Mouse (Mus musculus): Measurements from ENCODE around the gene Ltv1. TPM values are rescaled to one million over a fixed set of nuclear protein-coding genes. Genes with fewer than 3 reads are reported as not detected.
A peak's percentile ranks its signal among the peaks of the same experiment; 100 is the strongest.

Ltv1 gene
- polyA plus RNA-seq, 1 experiment from 2014 or later = 75.6 TPM

DNA sequence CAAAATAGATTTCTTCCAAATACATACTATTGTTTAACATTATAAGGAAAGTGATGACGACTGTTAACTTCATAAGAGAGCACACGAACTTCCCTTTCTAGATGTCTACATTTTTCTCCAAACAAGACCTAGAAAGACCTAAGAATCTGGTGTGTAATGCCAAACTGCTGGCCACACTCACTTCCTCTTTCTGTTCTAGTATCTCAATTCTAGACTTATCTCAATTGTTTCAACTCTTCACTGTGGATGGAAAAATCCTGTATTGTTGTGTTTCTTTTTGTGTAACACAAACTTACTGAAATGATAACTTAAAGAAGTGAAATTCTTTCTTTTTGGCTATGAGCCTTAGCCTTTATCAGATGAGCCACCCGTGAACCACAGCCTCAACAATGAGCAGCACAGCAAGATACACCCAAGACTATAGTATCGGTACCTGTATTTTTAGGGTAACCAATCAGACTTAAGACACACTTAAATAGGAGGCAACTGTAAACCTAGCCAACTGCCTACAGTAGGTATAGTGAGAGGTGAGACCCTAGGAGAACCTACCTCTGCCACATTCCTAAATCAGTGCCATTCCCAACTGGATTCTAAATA, 8.7 kb downstream of the Ltv1 start:
- no peaks in the 10 kb centered on the region for H3K9me3 ChIP-seq (ENCODE audit: control insufficient read depth, low read depth, low read length)
- peaks cover 57% of the 10 kb centered on the region for H3K36me3 ChIP-seq (ENCODE audit: control insufficient read depth, insufficient read depth, low read length)
- no peaks in the 10 kb centered on the region for H3K4me1 ChIP-seq (ENCODE audit: control insufficient read depth, insufficient read depth, low read length)
- H3K27me3 ChIP-seq (ENCODE audit: control insufficient read depth, insufficient read depth, low read length) = no peaks in the 10 kb centered on the region
- H3K4me2 ChIP-seq (replicated peaks; ENCODE audit: low read depth, low read length) = no peak overlapping the region
- ATAC-seq (ENCODE audit: insufficient number of reproducible peaks, insufficient read depth, low FRiP score, low read depth) = no peak
- H3K4me3 ChIP-seq (ENCODE audit: low read depth, low read length) = no peak overlapping the region
- 88% methylated on average over 4 of the region's 4 CpGs for WGBS
- H3K27ac ChIP-seq (ENCODE audit: low read length) = no peak overlapping the region
- H3K9ac ChIP-seq (replicated peaks; ENCODE audit: low read depth, low read length) = no peak overlapping the region

DNA sequence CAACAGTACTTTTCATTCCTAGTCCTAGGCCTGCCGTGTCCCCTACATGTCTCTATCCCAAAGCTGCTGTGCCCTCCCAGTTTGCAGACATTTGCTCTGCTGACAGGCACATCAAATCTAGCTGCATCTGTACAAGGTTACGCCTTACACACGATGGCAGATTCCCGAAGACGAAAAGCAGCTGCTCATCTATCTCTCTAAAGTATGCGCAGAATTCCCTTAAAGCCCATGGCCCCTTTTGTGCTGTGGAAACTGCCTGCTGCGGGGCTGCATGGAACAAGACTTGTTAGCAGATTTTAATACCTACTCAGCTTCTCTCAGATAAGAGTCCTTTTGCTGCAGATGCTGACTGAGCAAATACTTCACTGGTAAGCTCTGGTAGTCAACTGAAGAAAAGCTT, 12.8 kb downstream of the Ltv1 start:
- peaks cover 52% of the 10 kb centered on the region for H3K36me3 ChIP-seq (ENCODE audit: control insufficient read depth, insufficient read depth, low read length)
- H3K4me1 ChIP-seq (ENCODE audit: control insufficient read depth, insufficient read depth, low read length) = 0 out of 2 replicates have a peak, but pooled peaks cover 3% of the 10 kb centered on the region
- no peak overlapping the region for H3K4me3 ChIP-seq (ENCODE audit: low read depth, low read length)
- peak overlapping the region; percentile 55; the same call in 1 of the 2 replicates for H3K27ac ChIP-seq (ENCODE audit: low read length)
- H3K4me2 ChIP-seq (replicated peaks; ENCODE audit: low read depth, low read length) = no peak overlapping the region
- ATAC-seq (ENCODE audit: insufficient number of reproducible peaks, insufficient read depth, low FRiP score, low read depth) = no peak
- no peaks in the 10 kb centered on the region for H3K9me3 ChIP-seq (ENCODE audit: control insufficient read depth, low read depth, low read length)
- no peaks in the 10 kb centered on the region for H3K27me3 ChIP-seq (ENCODE audit: control insufficient read depth, insufficient read depth, low read length)
- H3K9ac ChIP-seq (replicated peaks; ENCODE audit: low read depth, low read length) = no peak overlapping the region
- 64% methylated on average over 7 of the region's 7 CpGs for WGBS

DNA sequence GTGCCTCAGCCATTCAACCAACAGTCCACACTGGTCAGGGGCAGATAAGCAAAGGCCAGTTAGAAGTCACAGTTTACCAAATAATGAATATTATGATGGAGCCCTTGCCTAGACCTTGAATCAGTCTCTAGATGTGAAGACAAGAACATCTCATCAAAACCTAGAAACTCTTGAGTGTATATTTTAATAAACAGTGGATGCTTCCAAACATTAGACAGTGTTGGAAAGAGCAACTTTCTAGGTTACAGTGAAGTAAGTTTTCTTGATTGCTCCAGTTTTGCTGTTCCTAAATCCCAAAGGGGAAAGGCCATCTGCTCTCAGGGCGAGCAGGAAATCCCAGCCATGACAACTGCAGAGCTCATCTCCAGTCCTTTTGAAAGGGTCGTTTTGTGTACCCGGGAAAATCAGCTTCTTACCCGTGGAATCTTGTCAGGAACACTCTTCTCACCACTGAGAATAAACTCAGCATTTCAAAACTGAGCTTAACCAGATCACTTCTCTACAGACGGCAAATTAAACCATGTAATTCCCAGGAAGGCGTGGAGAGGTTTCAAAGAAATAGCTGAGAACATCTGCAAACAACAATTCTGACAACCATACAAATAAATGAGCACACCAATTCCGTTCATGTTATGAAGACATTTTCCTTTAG, 14.9 kb downstream of the Ltv1 start, which contains the start of gene Zc2hc1b:
TSS of gene Zc2hc1b (minus strand) at position 51 of the 652 bp plus-strand sequence.
- WGBS = 55% methylated on average over 7 of the region's 7 CpGs
- peaks cover 46% of the 10 kb centered on the region for H3K36me3 ChIP-seq (ENCODE audit: control insufficient read depth, insufficient read depth, low read length)

DNA sequence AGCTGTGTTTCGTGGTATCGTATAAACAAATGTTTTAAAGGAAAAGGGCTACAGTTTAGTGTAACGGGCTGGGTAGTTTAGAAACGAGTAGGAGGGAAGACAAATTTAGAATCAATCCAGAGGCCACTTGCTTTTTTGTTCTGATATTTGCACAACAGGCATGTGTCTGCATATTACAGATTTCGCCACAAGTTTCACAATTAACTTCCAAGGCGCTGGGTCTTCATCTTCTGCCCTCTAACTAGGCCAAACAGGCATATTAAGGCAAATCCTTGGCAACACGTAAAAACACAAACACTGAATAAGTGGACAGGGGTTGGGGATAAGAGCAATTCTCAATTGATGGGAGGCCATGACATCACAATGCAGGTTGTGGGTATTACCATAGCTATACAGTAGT, 17.1 kb downstream of the Ltv1 start:
- Histone ChIP-seq H3K9ac (replicated peaks; ENCODE audit: low read depth, low read length) (no peak overlapping the region), H3K27ac (ENCODE audit: low read length) (no peak overlapping the region), H3K36me3 (ENCODE audit: control insufficient read depth, insufficient read depth, low read length) (peaks cover 32% of the 10 kb centered on the region), H3K27me3 (ENCODE audit: control insufficient read depth, insufficient read depth, low read length) (no peaks in the 10 kb centered on the region), H3K9me3 (ENCODE audit: control insufficient read depth, low read depth, low read length) (no peaks in the 10 kb centered on the region), H3K4me1 (ENCODE audit: control insufficient read depth, insufficient read depth, low read length) (peaks cover 20% of the 10 kb centered on the region), H3K4me3 (ENCODE audit: low read depth, low read length) (no peak overlapping the region), H3K4me2 (replicated peaks; ENCODE audit: low read depth, low read length) (no peak overlapping the region)
- no peak for ATAC-seq (ENCODE audit: insufficient number of reproducible peaks, insufficient read depth, low FRiP score, low read depth)
- WGBS = 71% methylated on average over 7 of the region's 7 CpGs

More for the DNA sequence above, 14.9 kb downstream of the Ltv1 start, which contains the start of gene Zc2hc1b:
- H3K4me2 ChIP-seq (replicated peaks; ENCODE audit: low read depth, low read length) = no peak within 1 kb of the TSS
- H3K9me3 ChIP-seq (ENCODE audit: control insufficient read depth, low read depth, low read length) = no peaks in the 10 kb centered on the region
- peaks cover 6% of the 10 kb centered on the region; the same call in 1 of the 2 replicates for H3K4me1 ChIP-seq (ENCODE audit: control insufficient read depth, insufficient read depth, low read length)
- H3K9ac ChIP-seq (replicated peaks; ENCODE audit: low read depth, low read length) = no peak within 1 kb of the TSS
- ATAC-seq (ENCODE audit: insufficient number of reproducible peaks, insufficient read depth, low FRiP score, low read depth) = no peak
- no peak within 1 kb of the TSS for H3K4me3 ChIP-seq (ENCODE audit: low read depth, low read length)
- H3K27ac ChIP-seq (ENCODE audit: low read length) = peak within 1 kb of the TSS; percentile 63
- no peaks in the 10 kb centered on the region for H3K27me3 ChIP-seq (ENCODE audit: control insufficient read depth, insufficient read depth, low read length)

DNA sequence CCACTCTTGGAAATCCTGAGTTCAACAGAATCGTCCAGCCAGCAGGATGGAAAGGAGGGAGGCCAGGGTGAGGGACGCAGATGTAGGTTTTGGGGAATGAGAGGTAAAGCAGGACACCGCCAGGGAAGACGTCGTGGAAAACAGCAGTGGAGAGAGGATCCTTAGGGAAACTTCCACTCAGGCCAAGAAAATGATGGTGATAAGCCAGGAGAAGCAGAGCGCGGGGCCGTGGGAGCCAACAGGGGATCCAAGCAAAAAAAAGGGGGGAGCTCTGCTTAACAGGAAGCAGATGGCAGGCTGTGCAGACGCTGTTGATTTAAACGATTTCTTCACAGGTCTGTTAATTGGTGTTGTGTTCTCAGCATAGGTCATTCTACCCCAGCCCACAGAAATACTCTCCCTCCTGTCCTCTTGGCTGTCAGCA, 20.2 kb downstream of the Ltv1 start:
- no peaks in the 10 kb centered on the region for H3K27me3 ChIP-seq (ENCODE audit: control insufficient read depth, insufficient read depth, low read length)
- peak overlapping the region; percentile 75 for H3K27ac ChIP-seq (ENCODE audit: low read length)
- no peak overlapping the region for H3K4me2 ChIP-seq (replicated peaks; ENCODE audit: low read depth, low read length)
- H3K36me3 ChIP-seq (ENCODE audit: control insufficient read depth, insufficient read depth, low read length) = peaks cover 7% of the 10 kb centered on the region
- no peak overlapping the region for H3K9ac ChIP-seq (replicated peaks; ENCODE audit: low read depth, low read length)
- WGBS = 28% methylated on average over 10 of the region's 10 CpGs
- peaks cover 28% of the 10 kb centered on the region for H3K4me1 ChIP-seq (ENCODE audit: control insufficient read depth, insufficient read depth, low read length)
- peak; percentile 70; the same call in 1 of the 2 replicates for ATAC-seq (ENCODE audit: insufficient number of reproducible peaks, insufficient read depth, low FRiP score, low read depth)
- H3K4me3 ChIP-seq (ENCODE audit: low read depth, low read length) = no peak overlapping the region
- H3K9me3 ChIP-seq (ENCODE audit: control insufficient read depth, low read depth, low read length) = no peaks in the 10 kb centered on the region

DNA sequence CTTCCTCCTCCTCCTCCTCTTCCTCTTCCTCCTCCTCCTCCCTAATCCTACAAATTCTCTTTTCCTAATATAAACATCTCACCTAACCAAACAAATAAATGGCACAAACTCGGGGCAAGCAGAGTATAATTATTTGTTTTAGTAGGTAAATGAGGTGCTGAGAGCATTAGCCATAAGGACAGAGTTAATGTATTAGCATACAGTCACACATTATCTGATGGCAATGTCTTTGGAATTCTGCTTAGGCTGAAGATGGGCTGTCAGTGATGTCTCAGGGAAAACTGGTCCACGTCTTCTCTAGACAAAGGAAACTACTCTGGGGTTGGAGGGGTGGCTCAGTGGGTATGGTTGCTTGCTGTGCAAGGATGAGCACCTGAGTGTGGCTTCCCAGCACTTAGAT, 21.5 kb downstream of the Ltv1 start:
- no peak overlapping the region for H3K9ac ChIP-seq (replicated peaks; ENCODE audit: low read depth, low read length)
- WGBS = 29% methylated on average over 2 of the region's 2 CpGs
- no peak overlapping the region for H3K4me2 ChIP-seq (replicated peaks; ENCODE audit: low read depth, low read length)
- H3K27me3 ChIP-seq (ENCODE audit: control insufficient read depth, insufficient read depth, low read length) = no peaks in the 10 kb centered on the region
- H3K4me1 ChIP-seq (ENCODE audit: control insufficient read depth, insufficient read depth, low read length) = peaks cover 28% of the 10 kb centered on the region
- no peaks in the 10 kb centered on the region for H3K36me3 ChIP-seq (ENCODE audit: control insufficient read depth, insufficient read depth, low read length)
- peak overlapping the region; percentile 77; the same call in 1 of the 2 replicates for H3K27ac ChIP-seq (ENCODE audit: low read length)
- H3K4me3 ChIP-seq (ENCODE audit: low read depth, low read length) = no peak overlapping the region
- H3K9me3 ChIP-seq (ENCODE audit: control insufficient read depth, low read depth, low read length) = no peaks in the 10 kb centered on the region
- ATAC-seq (ENCODE audit: insufficient number of reproducible peaks, insufficient read depth, low FRiP score, low read depth) = no peak

DNA sequence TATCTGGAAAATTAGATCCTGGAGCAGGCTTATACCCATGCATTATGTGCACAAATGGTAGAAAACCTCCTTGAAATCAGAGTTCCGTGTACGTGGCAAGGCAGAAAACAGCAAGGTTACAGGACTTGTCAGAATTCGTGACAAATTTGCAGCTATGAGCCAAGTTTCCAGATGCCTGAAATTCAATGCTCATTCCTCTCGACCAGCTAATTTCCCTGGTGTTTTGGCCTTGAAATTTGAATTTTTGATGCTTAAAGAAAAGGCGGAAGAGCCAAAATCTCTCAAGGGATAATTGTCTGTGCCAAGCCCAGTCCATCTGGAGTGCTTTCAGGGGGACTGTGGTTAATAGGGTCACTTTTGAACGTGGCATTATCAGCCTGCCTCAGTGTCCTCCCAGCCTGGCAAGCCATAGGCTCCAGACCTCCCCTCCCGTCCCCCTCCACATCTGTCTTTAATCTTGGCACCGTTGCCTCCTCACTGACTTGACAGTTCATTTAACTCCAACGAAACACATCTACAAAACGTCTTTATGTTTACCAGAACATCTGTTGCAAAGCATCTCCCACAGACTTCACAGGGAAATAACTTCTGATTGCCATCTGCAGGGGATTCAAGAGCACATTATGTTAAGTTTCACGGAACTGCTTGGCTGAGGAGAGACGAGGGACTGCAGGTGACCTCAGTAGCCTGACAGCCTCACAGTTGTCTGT, 22.1 kb downstream of the Ltv1 start:
- ATAC-seq (ENCODE audit: insufficient number of reproducible peaks, insufficient read depth, low FRiP score, low read depth) = peak; percentile 54; the same call in 1 of the 2 replicates
- H3K9me3 ChIP-seq (ENCODE audit: control insufficient read depth, low read depth, low read length) = no peaks in the 10 kb centered on the region
- H3K4me1 ChIP-seq (ENCODE audit: control insufficient read depth, insufficient read depth, low read length) = peaks cover 25% of the 10 kb centered on the region
- H3K9ac ChIP-seq (replicated peaks; ENCODE audit: low read depth, low read length) = no peak overlapping the region
- H3K36me3 ChIP-seq (ENCODE audit: control insufficient read depth, insufficient read depth, low read length) = no peaks in the 10 kb centered on the region
- H3K27ac ChIP-seq (ENCODE audit: low read length) = peak overlapping the region; percentile 77
- H3K4me3 ChIP-seq (ENCODE audit: low read depth, low read length) = no peak overlapping the region
- 25% methylated on average over 12 of the region's 12 CpGs for WGBS
- no peaks in the 10 kb centered on the region for H3K27me3 ChIP-seq (ENCODE audit: control insufficient read depth, insufficient read depth, low read length)
- H3K4me2 ChIP-seq (replicated peaks; ENCODE audit: low read depth, low read length) = no peak overlapping the region

DNA sequence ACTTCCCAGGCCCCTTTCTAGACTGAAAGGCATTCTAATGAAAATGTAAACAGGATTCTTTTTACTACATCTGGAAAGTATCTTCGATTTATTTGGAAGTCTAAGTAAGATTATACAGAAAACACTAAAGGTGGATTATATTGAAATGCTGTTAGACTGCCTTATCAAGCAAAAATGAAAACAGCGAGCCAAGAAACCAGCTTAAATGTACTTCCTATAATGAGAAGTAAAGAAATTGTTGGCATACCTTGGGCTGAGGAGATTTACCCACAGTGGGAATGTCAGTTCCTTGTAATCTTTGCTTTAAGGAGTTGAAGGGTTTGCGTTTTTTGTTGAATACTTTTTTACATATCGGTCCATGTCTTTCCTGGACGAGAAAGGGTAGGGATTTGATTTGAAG, 24.5 kb downstream of the Ltv1 start:
- no peak overlapping the region for H3K4me2 ChIP-seq (replicated peaks; ENCODE audit: low read depth, low read length)
- H3K27me3 ChIP-seq (ENCODE audit: control insufficient read depth, insufficient read depth, low read length) = no peaks in the 10 kb centered on the region
- 32% methylated on average over 5 of the region's 5 CpGs for WGBS
- no peak overlapping the region for H3K9ac ChIP-seq (replicated peaks; ENCODE audit: low read depth, low read length)
- H3K9me3 ChIP-seq (ENCODE audit: control insufficient read depth, low read depth, low read length) = peaks cover 5% of the 10 kb centered on the region; the same call in 1 of the 2 replicates
- H3K4me3 ChIP-seq (ENCODE audit: low read depth, low read length) = no peak overlapping the region
- no peaks in the 10 kb centered on the region for H3K36me3 ChIP-seq (ENCODE audit: control insufficient read depth, insufficient read depth, low read length)
- peaks cover 25% of the 10 kb centered on the region for H3K4me1 ChIP-seq (ENCODE audit: control insufficient read depth, insufficient read depth, low read length)
- peak overlapping the region; percentile 90 for H3K27ac ChIP-seq (ENCODE audit: low read length)
- ATAC-seq (ENCODE audit: insufficient number of reproducible peaks, insufficient read depth, low FRiP score, low read depth) = no peak
